Mouse (Mus musculus) stomach, postnatal 0 days (tissue): Measurements from ENCODE around the gene Apobec3. TPM values are rescaled to one million over a fixed set of nuclear protein-coding genes. Genes with fewer than 3 reads are reported as not detected.

Experiments used
- ATAC-seq: fragments of 200-750 bp; cut with Nextera tagmentation; 2 replicates; pipeline ENCODE4 v1.8.0; 2017; ENCODE audit not compliant: low FRiP score, low TSS enrichment
- DNase-seq: peaks from one replicate; pipeline ENCODE4 v3.0.0-alpha.2; 2016; ENCODE audit warnings: low spot score
- H3K27ac ChIP-seq: fragments of 300-500 bp; sonication (generic); replicated peaks from 2 replicates; pipeline ENCODE4 v1.5.1; 2014; ENCODE audit warnings: mild to moderate bottlenecking, control low read depth
- H3K27me3 ChIP-seq: fragments of 300-500 bp; sonication (generic); 2 replicates; pipeline ENCODE4 v1.6.1; 2014; ENCODE audit warnings: low read length; ENCODE audit not compliant: control insufficient read depth, insufficient read depth
- H3K36me3 ChIP-seq: fragments of 300-500 bp; sonication (generic); 2 replicates; pipeline ENCODE4 v1.6.1; 2014; ENCODE audit warnings: low read length, mixed read lengths; ENCODE audit not compliant: control insufficient read depth, insufficient read depth
- H3K4me1 ChIP-seq: fragments of 300-500 bp; sonication (generic); replicated peaks from 2 replicates; pipeline ENCODE4 v1.6.1; 2014; ENCODE audit warnings: antibody characterized with exemption; ENCODE audit not compliant: control insufficient read depth, insufficient read depth
- H3K4me2 ChIP-seq: fragments of 300-500 bp; sonication (generic); replicated peaks from 2 replicates; pipeline ENCODE4 v1.6.1; 2014; ENCODE audit warnings: low read depth, mild to moderate bottlenecking, control low read depth, moderate library complexity
- H3K4me3 ChIP-seq: fragments of 300-500 bp; sonication (generic); 2 replicates; pipeline ENCODE4 v1.5.1; 2014; ENCODE audit warnings: low read depth, low read length, control low read depth
- H3K9ac ChIP-seq: fragments of 300-500 bp; sonication (generic); 2 replicates; pipeline ENCODE4 v1.6.1; 2014; ENCODE audit warnings: mild to moderate bottlenecking, low read length, control low read depth, mixed read lengths
- H3K9me3 ChIP-seq: fragments of 300-500 bp; sonication (generic); 2 replicates; pipeline ENCODE4 v1.6.1; 2016; ENCODE audit warnings: low read length; ENCODE audit not compliant: control insufficient read depth
- CTCF ChIP-seq: IDR thresholded peaks from 2 replicates; pipeline ENCODE4 v1.5.1; 2016; ENCODE audit warnings: antibody characterized with exemption, low read depth, mild to moderate bottlenecking, moderate library complexity
- EP300 ChIP-seq: optimal IDR thresholded peaks from 2 replicates; pipeline ENCODE3; 2016; ENCODE audit warnings: antibody characterized with exemption
- WGBS: fragments of 180-500 bp; shearing (Covaris S2); extraction: QIAGEN DNeasy Blood & Tissue Kit; methylation state at CpG from one replicate; pipeline ENCODE4 v1.1.7; 2014; 5-methylcytosine and 5-hydroxymethylcytosine counted together
- polyA plus RNA-seq: library from polyadenylated mRNA; unstranded; fragments of >200 nt; fragmentation: Nextera tagmentation; extraction: Ambion mirVana; gene quantifications from 2 replicates; pipeline ENCODE4 v1.2.1, GENCODE M21; 2015

The Apobec3 gene
- polyA plus RNA-seq, 1 experiment from 2014 or later = 18.5 TPM

DNA sequence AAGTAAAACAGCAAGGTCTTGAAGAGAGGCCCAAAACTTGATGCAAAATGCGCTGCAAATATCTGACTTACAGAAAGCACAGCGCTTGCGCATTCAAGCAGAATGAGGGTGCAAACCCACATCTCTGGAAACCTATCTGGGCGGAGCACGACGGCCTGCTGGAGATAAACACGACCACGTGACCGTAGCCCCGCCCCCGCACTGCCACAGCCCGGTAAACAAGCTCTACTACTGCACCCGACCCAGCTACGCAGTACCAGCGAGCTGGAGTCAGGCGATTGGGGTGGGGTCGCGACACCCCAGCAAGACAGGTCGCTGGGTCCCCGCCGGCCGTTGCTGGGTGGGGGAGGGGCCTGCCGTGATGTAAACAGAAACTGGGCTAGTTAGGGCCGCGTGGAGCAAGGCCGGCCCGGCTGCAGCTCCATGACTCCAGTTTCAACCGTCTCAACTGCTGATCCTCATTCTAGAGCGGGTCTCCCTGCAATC, 36.2 kb downstream of the Apobec3 start:
- peaks cover 5% of the 10 kb centered on the region for H3K4me1 ChIP-seq
- no peaks in the 10 kb centered on the region for H3K27me3 ChIP-seq
- DNase-seq = peak; percentile 97
- peak overlapping the region; percentile 80 for H3K9ac ChIP-seq
- no peak for TF ChIP-seq EP300
- H3K4me2 ChIP-seq = peak overlapping the region; percentile 67
- H3K9me3 ChIP-seq = no peaks in the 10 kb centered on the region
- peak overlapping the region; percentile 88 for H3K27ac ChIP-seq
- H3K4me3 ChIP-seq = peak overlapping the region; percentile 49
- ATAC-seq = peak; percentile 86
- H3K36me3 ChIP-seq = no peaks in the 10 kb centered on the region
- under 1% methylated on average over 29 of the region's 29 CpGs for WGBS

DNA sequence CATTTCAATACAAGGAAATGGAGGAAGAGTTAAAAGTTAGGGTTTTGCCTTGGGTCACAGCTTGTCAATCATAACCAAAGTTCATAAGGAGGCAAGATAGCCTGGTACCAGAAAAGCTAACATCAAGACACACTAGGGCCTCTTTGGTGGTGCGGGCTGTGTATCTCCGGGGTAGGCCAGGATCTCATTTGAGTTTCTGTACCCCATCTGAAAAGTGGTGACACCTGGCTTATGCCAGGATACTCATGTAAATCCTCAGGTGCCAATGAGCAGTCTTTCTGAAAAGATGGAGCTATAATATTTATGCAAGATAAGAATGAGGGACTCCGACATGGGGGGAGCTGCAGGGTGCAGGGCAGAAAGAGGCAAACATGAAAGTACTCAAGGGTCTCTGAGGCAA, 36.9 kb downstream of the Apobec3 start:
- H3K4me2 ChIP-seq = peak overlapping the region; percentile 67
- ATAC-seq (no peak), DNase-seq (no peak)
- H3K9me3 ChIP-seq = no peaks in the 10 kb centered on the region
- H3K9ac ChIP-seq = peak overlapping the region; percentile 80; the same call in 1 of the 2 replicates
- H3K4me1 ChIP-seq = peaks cover 5% of the 10 kb centered on the region
- H3K36me3 ChIP-seq = no peaks in the 10 kb centered on the region
- peak overlapping the region; percentile 88 for H3K27ac ChIP-seq
- TF ChIP-seq EP300 = no peak
- no peak for TF ChIP-seq CTCF
- 82% methylated on average over 3 of the region's 3 CpGs for WGBS
- H3K4me3 ChIP-seq = no peak overlapping the region
- no peaks in the 10 kb centered on the region for H3K27me3 ChIP-seq

DNA sequence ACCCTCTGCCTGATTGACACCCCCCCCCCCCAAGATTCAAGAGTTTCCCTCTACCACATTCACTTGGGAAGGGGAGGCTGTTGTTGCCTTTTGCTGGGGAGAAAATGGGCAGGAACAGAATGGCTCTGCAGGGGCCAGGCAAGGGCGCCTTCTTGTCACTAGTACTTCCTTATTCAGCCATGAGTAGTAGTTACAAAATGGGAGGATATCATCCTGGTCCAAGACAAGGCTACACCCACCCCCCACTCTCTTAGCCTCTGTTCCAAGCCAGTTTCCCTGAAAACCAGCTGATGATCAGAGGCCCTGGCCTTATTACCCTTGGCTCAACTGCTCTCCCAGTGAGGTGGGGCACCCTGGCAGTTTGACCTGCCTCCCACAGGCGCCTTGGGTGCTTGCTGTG, 37.3 kb downstream of the Apobec3 start:
- Histone ChIP-seq H3K9me3 (no peaks in the 10 kb centered on the region), H3K4me3 (no peak overlapping the region), H3K27me3 (no peaks in the 10 kb centered on the region), H3K27ac (0 out of 2 replicates have a peak overlapping the region, but pooled peaks have one; percentile 88), H3K4me2 (no peak overlapping the region), H3K36me3 (no peaks in the 10 kb centered on the region), H3K4me1 (peaks cover 7% of the 10 kb centered on the region), H3K9ac (no peak overlapping the region)
- no peak for DNase-seq
- 81% methylated on average over 2 of the region's 2 CpGs for WGBS
- TF ChIP-seq CTCF = no peak
- TF ChIP-seq EP300 = no peak
- no peak for ATAC-seq

DNA sequence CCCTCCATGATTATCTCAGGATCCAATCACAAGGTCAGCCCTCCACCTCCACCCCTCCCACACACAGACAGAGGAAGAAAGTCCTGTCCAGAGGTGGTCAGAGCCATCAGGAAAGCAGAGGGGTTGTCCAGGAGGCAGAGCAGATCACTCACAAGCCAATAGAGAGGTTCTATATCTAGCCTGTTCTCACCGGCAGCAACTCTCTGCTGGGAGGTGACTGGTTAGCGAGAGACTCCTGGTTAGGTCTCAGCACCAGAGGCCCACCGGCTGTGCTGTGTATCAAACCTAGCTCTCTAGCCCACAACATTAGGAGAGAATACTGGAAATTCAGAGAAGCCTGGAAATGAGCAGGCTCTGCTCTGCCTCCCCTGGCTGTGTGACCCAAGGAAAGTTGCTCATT, 38.3 kb downstream of the Apobec3 start:
- ATAC-seq (no peak), DNase-seq (no peak)
- no peaks in the 10 kb centered on the region for H3K27me3 ChIP-seq
- peaks cover 7% of the 10 kb centered on the region for H3K4me1 ChIP-seq
- WGBS = 81% methylated on average over 3 of the region's 3 CpGs
- H3K9me3 ChIP-seq = no peaks in the 10 kb centered on the region
- H3K36me3 ChIP-seq = no peaks in the 10 kb centered on the region
- no peak overlapping the region for H3K9ac ChIP-seq
- no peak overlapping the region for H3K27ac ChIP-seq
- H3K4me3 ChIP-seq = no peak overlapping the region
- no peak for TF ChIP-seq CTCF
- no peak for TF ChIP-seq EP300
- H3K4me2 ChIP-seq = no peak overlapping the region

- DNase-seq = peak; percentile 82
- Histone ChIP-seq H3K9me3 (no peaks in the 10 kb centered on the region), H3K4me1 (peaks cover 7% of the 10 kb centered on the region), H3K27ac (no peak overlapping the region; the same call in 1 of the 2 replicates), H3K27me3 (no peaks in the 10 kb centered on the region), H3K4me3 (peak overlapping the region; percentile 64), H3K9ac (no peak overlapping the region), H3K4me2 (peak overlapping the region; percentile 78), H3K36me3 (no peaks in the 10 kb centered on the region)
- peak; percentile 49 for ATAC-seq
- no peak for TF ChIP-seq EP300
- no peak for TF ChIP-seq CTCF
- 21% methylated on average over 13 of the region's 13 CpGs for whole genome bisulfite sequencing
Measured at GRCm38 (mm10) chr15:79931496-79932141, 40.2 kb downstream of the Apobec3 start.

DNA sequence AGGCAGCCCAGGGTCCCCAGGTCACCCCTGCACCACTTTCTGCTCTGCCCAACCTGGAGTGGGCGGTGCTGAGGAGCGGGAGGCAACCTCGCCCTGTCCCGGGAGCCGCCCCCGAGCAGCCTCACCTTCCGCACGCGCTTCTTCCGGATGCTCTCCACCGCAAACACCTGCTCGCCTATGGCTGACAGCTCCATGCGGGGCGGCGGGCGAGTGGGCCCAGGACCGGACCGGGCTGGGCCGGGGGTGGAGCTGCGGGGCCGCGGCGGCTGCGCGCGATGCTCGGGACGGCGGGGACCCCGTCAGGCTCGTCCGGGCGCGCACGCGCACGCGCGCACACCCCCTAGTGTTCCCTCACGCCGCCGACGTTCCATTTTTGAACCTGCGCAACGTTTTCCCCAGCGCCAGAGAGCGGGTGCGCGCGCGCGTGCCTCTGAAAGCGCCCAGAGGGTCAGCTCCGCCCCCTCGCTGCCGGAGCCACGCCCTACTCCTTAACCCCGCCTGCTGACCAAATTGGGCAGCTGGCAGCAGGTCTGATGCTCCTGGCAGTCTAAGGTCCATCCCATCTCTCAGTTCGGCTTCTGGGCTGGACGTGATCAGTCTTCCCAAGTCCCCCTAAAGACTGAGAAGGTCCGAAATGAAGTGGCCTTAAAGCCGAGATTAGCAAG, 41.0 kb downstream of the Apobec3 start:
- no peaks in the 10 kb centered on the region for H3K27me3 ChIP-seq
- peak overlapping the region; percentile 71 for H3K9ac ChIP-seq
- H3K36me3 ChIP-seq = no peaks in the 10 kb centered on the region
- DNase-seq (peak; percentile 93), ATAC-seq (peak; percentile 80)
- peak overlapping the region; percentile 82 for H3K27ac ChIP-seq
- no peaks in the 10 kb centered on the region for H3K9me3 ChIP-seq
- no peak for TF ChIP-seq EP300
- TF ChIP-seq CTCF = peak; percentile 55
- peak overlapping the region; percentile 78 for H3K4me2 ChIP-seq
- H3K4me1 ChIP-seq = peaks cover 2% of the 10 kb centered on the region; the same call in 1 of the 2 replicates
- H3K4me3 ChIP-seq = peak overlapping the region; percentile 64
- WGBS = under 1% methylated on average over 58 of the region's 62 CpGs
